Mouse (Mus musculus): Measurements from ENCODE around the gene Crlf3. TPM values are rescaled to one million over a fixed set of nuclear protein-coding genes. Genes with fewer than 3 reads are reported as not detected.

Crlf3 gene
- 5.0 and 6.3 TPM in 2 replicates for polyA plus RNA-seq (2012; rRNA removed)

- no peak for TF ChIP-seq CTCF (IDR thresholded peaks at IDR 0.05; ENCODE audit: control insufficient read depth, insufficient read depth, insufficient replicate concordance, low read depth, low read length)
- TF ChIP-seq POLR2A (IDR thresholded peaks at IDR 0.05; ENCODE audit: control insufficient read depth, low read depth, low read length): peak; percentile 94
These were observed at the start of gene Crlf3 for GRCm38 (mm10) chr11:80080826-80081728. Gene Crlf3, minus strand, starts transcription at chr11:80080991.

DNA sequence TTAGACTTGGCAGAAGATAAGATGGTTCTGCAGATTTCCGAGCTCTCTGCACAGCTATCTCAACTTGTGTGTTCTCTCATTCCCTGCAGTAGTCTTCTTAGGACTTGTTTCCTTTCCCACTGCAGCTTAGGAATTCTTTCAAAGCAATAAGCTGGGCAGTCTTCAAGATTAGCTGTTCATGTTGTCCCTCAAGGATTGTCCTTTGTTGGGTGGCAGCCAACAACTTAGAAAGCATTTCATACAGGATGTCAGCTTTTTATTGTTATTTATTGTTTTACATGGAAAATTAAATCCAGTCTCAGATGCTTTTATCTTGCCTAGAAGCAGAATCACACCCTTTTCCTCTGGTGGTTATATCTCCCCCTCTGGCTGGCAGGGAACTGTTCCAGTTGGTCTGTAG, 35.6 kb upstream of the Crlf3 start:
- Histone ChIP-seq H3K27ac (ENCODE audit: control insufficient read depth, insufficient read depth, low read depth, low read length) (no peak overlapping the region), H3K4me1 (ENCODE audit: control insufficient read depth, insufficient read depth, low read length) (no peaks in the 10 kb centered on the region), H3K4me3 (ENCODE audit: control insufficient read depth, low read depth, low read length) (no peak overlapping the region), H3K27me3 (ENCODE audit: control insufficient read depth, insufficient read depth, low read length) (no peaks in the 10 kb centered on the region), H3K36me3 (ENCODE audit: control insufficient read depth, insufficient read depth, low read length) (no peaks in the 10 kb centered on the region)
- TF ChIP-seq CTCF (IDR thresholded peaks at IDR 0.05; ENCODE audit: control insufficient read depth, insufficient read depth, insufficient replicate concordance, low read depth, low read length) (no peak), POLR2A (IDR thresholded peaks at IDR 0.05; ENCODE audit: control insufficient read depth, low read depth, low read length) (no peak)

More at GRCm38 (mm10) chr11:80080826-80081728, at the start of gene Crlf3:
- Histone ChIP-seq H3K36me3 (ENCODE audit: control insufficient read depth, insufficient read depth, low read length) (no peaks in the 10 kb centered on the region), H3K4me3 (ENCODE audit: control insufficient read depth, low read depth, low read length) (peak within 1 kb of the TSS; percentile 91), H3K27me3 (ENCODE audit: control insufficient read depth, insufficient read depth, low read length) (no peaks in the 10 kb centered on the region), H3K4me1 (ENCODE audit: control insufficient read depth, insufficient read depth, low read length) (peaks cover 4% of the 10 kb centered on the region; the same call in 1 of the 2 replicates), H3K27ac (ENCODE audit: control insufficient read depth, insufficient read depth, low read depth, low read length) (peak within 1 kb of the TSS; percentile 71)

GRCm38 (mm10) chr11:80104407-80104806, 23.6 kb upstream of the Crlf3 start:
- Histone ChIP-seq H3K4me1 (ENCODE audit: control insufficient read depth, insufficient read depth, low read length) (no peaks in the 10 kb centered on the region), H3K36me3 (ENCODE audit: control insufficient read depth, insufficient read depth, low read length) (no peaks in the 10 kb centered on the region), H3K4me3 (ENCODE audit: control insufficient read depth, low read depth, low read length) (no peak overlapping the region), H3K27ac (ENCODE audit: control insufficient read depth, insufficient read depth, low read depth, low read length) (no peak overlapping the region), H3K27me3 (ENCODE audit: control insufficient read depth, insufficient read depth, low read length) (no peaks in the 10 kb centered on the region)
- TF ChIP-seq CTCF (IDR thresholded peaks at IDR 0.05; ENCODE audit: control insufficient read depth, insufficient read depth, insufficient replicate concordance, low read depth, low read length) (no peak), POLR2A (IDR thresholded peaks at IDR 0.05; ENCODE audit: control insufficient read depth, low read depth, low read length) (no peak)

DNA sequence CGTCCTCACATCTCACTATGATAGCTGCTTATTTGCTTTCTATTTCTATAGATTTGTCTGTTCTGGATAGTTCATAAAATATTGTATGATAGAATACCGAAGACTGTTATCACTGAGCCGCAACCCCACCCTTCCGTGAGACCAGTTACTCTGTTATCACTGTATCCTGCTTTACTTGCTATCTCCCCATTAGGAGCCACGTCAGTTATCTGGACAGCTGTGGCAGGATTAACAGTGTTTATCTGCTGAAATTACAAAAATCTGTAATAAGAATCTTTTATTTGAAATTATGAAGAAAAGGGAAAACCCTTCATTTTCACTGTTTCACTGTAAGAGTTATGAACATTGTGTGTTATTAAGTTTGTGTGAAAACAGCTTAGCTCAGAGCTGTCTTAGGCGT, 20.5 kb upstream of the Crlf3 start:
- TF ChIP-seq CTCF (IDR thresholded peaks at IDR 0.05; ENCODE audit: control insufficient read depth, insufficient read depth, insufficient replicate concordance, low read depth, low read length) (no peak), POLR2A (IDR thresholded peaks at IDR 0.05; ENCODE audit: control insufficient read depth, low read depth, low read length) (no peak)
- H3K36me3 ChIP-seq (ENCODE audit: control insufficient read depth, insufficient read depth, low read length): no peaks in the 10 kb centered on the region
- no peaks in the 10 kb centered on the region for H3K4me1 ChIP-seq (ENCODE audit: control insufficient read depth, insufficient read depth, low read length)
- no peak overlapping the region for H3K27ac ChIP-seq (ENCODE audit: control insufficient read depth, insufficient read depth, low read depth, low read length)
- H3K4me3 ChIP-seq (ENCODE audit: control insufficient read depth, low read depth, low read length): no peak overlapping the region
- no peaks in the 10 kb centered on the region for H3K27me3 ChIP-seq (ENCODE audit: control insufficient read depth, insufficient read depth, low read length)

- H3K36me3 ChIP-seq (ENCODE audit: control insufficient read depth, insufficient read depth, low read length): no peaks in the 10 kb centered on the region
- TF ChIP-seq CTCF (IDR thresholded peaks at IDR 0.05; ENCODE audit: control insufficient read depth, insufficient read depth, insufficient replicate concordance, low read depth, low read length) (no peak), POLR2A (IDR thresholded peaks at IDR 0.05; ENCODE audit: control insufficient read depth, low read depth, low read length) (no peak)
- H3K27me3 ChIP-seq (ENCODE audit: control insufficient read depth, insufficient read depth, low read length): no peaks in the 10 kb centered on the region
- H3K4me3 ChIP-seq (ENCODE audit: control insufficient read depth, low read depth, low read length): no peak overlapping the region
- no peak overlapping the region for H3K27ac ChIP-seq (ENCODE audit: control insufficient read depth, insufficient read depth, low read depth, low read length)
- H3K4me1 ChIP-seq (ENCODE audit: control insufficient read depth, insufficient read depth, low read length): no peaks in the 10 kb centered on the region
These were observed 17.8 kb upstream of the Crlf3 start for GRCm38 (mm10) chr11:80098444-80099056.

GRCm38 (mm10) chr11:80090555-80091164, 9.9 kb upstream of the Crlf3 start:
- Histone ChIP-seq H3K4me3 (ENCODE audit: control insufficient read depth, low read depth, low read length) (no peak overlapping the region), H3K27ac (ENCODE audit: control insufficient read depth, insufficient read depth, low read depth, low read length) (no peak overlapping the region), H3K4me1 (ENCODE audit: control insufficient read depth, insufficient read depth, low read length) (peaks cover 3% of the 10 kb centered on the region; the same call in 1 of the 2 replicates), H3K27me3 (ENCODE audit: control insufficient read depth, insufficient read depth, low read length) (no peaks in the 10 kb centered on the region), H3K36me3 (ENCODE audit: control insufficient read depth, insufficient read depth, low read length) (no peaks in the 10 kb centered on the region)
- TF ChIP-seq POLR2A (IDR thresholded peaks at IDR 0.05; ENCODE audit: control insufficient read depth, low read depth, low read length) (no peak), CTCF (IDR thresholded peaks at IDR 0.05; ENCODE audit: control insufficient read depth, insufficient read depth, insufficient replicate concordance, low read depth, low read length) (no peak)

DNA sequence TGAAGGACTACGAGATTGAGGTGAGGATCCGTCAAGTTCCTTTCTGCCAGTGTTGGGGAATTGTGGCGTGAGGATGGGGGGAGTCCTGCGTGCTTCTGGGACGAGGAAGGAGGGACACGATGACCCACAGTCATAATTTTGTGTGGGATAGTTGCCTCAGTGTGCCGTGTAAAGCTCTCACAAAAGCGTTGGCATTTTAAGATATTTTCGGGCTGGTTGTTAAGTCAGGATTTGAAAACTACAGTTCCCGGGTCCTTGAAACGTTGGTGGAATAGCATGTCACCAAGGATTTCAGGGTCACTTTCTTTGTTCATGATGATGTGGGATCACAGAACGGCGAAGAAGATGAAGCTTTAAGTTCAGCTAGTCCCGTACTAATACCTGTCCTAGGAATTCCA, 9.0 kb upstream of the Crlf3 start:
- H3K4me3 ChIP-seq (ENCODE audit: control insufficient read depth, low read depth, low read length): peak overlapping the region; percentile 94
- no peak for TF ChIP-seq POLR2A (IDR thresholded peaks at IDR 0.05; ENCODE audit: control insufficient read depth, low read depth, low read length)
- no peak for TF ChIP-seq CTCF (IDR thresholded peaks at IDR 0.05; ENCODE audit: control insufficient read depth, insufficient read depth, insufficient replicate concordance, low read depth, low read length)
- peak overlapping the region; percentile 56 for H3K27ac ChIP-seq (ENCODE audit: control insufficient read depth, insufficient read depth, low read depth, low read length)
- no peaks in the 10 kb centered on the region for H3K36me3 ChIP-seq (ENCODE audit: control insufficient read depth, insufficient read depth, low read length)
- H3K4me1 ChIP-seq (ENCODE audit: control insufficient read depth, insufficient read depth, low read length): peaks cover 3% of the 10 kb centered on the region; the same call in 1 of the 2 replicates
- H3K27me3 ChIP-seq (ENCODE audit: control insufficient read depth, insufficient read depth, low read length): no peaks in the 10 kb centered on the region

All from testis, adult 2 months (tissue).